Mouse (Mus musculus): ENCODE results near the gene Olfr1112. TPM values are rescaled to one million over a fixed set of nuclear protein-coding genes. Genes with fewer than 3 reads are reported as not detected.

The Olfr1112 gene
- not detected in 2 replicates for polyA plus RNA-seq (2012; rRNA removed; ENCODE audit: low replicate concordance)

DNA sequence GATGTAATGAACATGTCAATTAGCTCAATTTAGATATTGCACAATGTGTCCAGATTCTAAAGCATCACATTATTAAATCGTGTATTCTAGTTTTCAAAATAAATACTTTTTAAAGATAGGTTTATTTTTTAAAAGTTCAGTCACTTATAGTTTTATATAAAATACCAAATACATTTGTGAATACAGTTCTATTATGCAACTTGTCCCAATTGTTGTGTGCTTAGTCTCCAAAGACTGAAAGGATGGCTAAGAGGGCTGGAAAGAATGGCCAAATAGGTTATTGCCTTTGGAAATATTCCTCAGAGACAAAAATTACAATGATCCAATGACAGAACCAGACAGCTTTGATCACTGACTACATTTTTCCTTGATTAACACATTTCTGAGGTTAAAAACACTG is at the start of gene Olfr1112:
Olfr1112 (plus strand) TSS at position 301 of the 400 bp plus-strand sequence.

DNA sequence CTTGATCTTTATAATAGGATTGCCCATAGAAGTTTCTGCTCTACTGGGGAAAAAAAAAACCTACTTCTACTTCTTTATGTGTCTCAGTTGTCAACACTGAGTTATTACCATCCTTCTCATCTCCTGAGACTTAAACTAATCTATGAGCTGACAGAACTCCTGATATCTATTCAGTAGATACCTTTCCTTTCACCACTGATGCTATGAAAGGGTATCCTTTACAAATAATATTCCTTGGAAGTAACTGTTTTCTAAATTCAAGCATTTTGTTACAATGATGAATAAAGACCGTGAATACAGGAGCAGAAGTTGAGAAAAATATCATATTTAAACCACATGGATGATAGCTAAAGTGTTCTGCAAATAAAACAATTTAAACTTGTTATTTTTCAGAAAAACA is 47.4 kb upstream of the Olfr1112 start, which contains the start of gene Olfr1110:
Olfr1110 (minus strand) TSS at position 101 of the 400 bp plus-strand sequence.

DNA sequence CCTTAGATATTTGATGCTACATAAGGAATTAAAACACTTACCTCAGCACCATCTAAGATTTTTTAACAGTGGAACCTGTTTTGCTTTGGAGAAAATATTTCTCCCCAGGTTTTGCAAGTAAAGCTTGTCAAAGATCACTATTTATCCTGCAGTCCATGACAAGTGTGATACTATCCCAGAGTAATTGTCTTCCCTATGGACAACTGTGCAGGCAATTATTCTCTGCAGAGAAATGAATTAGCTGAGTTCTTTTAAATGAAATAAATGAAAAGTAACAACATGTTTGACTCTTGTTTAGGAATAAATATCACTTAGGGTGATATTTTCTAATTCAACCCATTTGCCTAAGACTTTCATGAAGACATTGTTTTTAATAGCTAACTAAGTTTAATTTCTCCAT is 35.1 kb upstream of the Olfr1112 start, which contains the start of gene Olfr1111:
Olfr1111 (minus strand) TSS at position 101 of the 400 bp plus-strand sequence.

DNA sequence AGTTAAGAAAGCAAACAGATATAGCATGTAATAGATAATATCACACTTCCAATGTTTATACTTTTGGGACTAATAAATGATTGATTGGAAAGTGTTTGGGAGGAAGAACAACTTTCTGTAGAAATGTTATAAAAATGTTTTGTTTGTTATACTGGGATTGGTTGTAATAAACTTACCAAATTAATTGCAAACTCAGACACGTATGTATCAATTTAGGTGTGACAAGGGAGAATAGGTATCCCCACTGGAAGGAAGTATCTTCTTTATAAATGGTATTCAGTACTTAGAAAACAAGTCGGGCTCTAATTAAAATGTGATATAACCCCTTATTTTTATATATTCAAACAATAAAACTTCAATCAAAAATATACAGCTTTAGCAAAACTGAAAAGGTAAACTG is 21.1 kb downstream of the Olfr1112 start, which contains the start of gene Olfr1113:
Olfr1113 (plus strand) TSS at position 301 of the 400 bp plus-strand sequence.

Other genes starting within 250 kb of the Olfr1112 start
- not detected in 2 replicates for gene Olfr1099, start 227.1 kb upstream of the Olfr1112 start, polyA plus RNA-seq (2012; rRNA removed; ENCODE audit: low replicate concordance)
- not detected in 2 replicates for gene Olfr1100, start 207.8 kb upstream of the Olfr1112 start, polyA plus RNA-seq (2012; rRNA removed; ENCODE audit: low replicate concordance)
- not detected in 2 replicates for gene Olfr1101, start 196.6 kb upstream of the Olfr1112 start, polyA plus RNA-seq (2012; rRNA removed; ENCODE audit: low replicate concordance)
- not detected in 2 replicates for gene Olfr1102, start 189.4 kb upstream of the Olfr1112 start, polyA plus RNA-seq (2012; rRNA removed; ENCODE audit: low replicate concordance)
- not detected in 2 replicates for gene Olfr1104, start 160.7 kb upstream of the Olfr1112 start, polyA plus RNA-seq (2012; rRNA removed; ENCODE audit: low replicate concordance)
- not detected in 2 replicates for gene Olfr1105, start 151.3 kb upstream of the Olfr1112 start, polyA plus RNA-seq (2012; rRNA removed; ENCODE audit: low replicate concordance)
- gene Olfr1106, start 135.5 kb upstream of the Olfr1112 start, polyA plus RNA-seq (2012; rRNA removed; ENCODE audit: low replicate concordance), result not detected in 2 replicates
- not detected in 2 replicates for gene Olfr1107, start 112.0 kb upstream of the Olfr1112 start, polyA plus RNA-seq (2012; rRNA removed; ENCODE audit: low replicate concordance)
- not detected in 2 replicates for gene Olfr1109, start 91.8 kb upstream of the Olfr1112 start, polyA plus RNA-seq (2012; rRNA removed; ENCODE audit: low replicate concordance)
- not detected in 2 replicates for gene Olfr259, start 73.2 kb upstream of the Olfr1112 start, polyA plus RNA-seq (2012; rRNA removed; ENCODE audit: low replicate concordance)
- not detected in 2 replicates for gene Olfr1110, start 47.5 kb upstream of the Olfr1112 start, polyA plus RNA-seq (2012; rRNA removed; ENCODE audit: low replicate concordance)
- gene Olfr1111, start 35.2 kb upstream of the Olfr1112 start, polyA plus RNA-seq (2012; rRNA removed; ENCODE audit: low replicate concordance), result not detected in 2 replicates
- gene Olfr1113, start 21.2 kb downstream of the Olfr1112 start, polyA plus RNA-seq (2012; rRNA removed; ENCODE audit: low replicate concordance), result not detected in 2 replicates
- not detected in 2 replicates for gene Olfr1115, start 60.2 kb downstream of the Olfr1112 start, polyA plus RNA-seq (2012; rRNA removed; ENCODE audit: low replicate concordance)
- not detected in 2 replicates for gene Olfr1116, start 79.7 kb downstream of the Olfr1112 start, polyA plus RNA-seq (2012; rRNA removed; ENCODE audit: low replicate concordance)
- gene Olfr1118, start 119.8 kb downstream of the Olfr1112 start, polyA plus RNA-seq (2012; rRNA removed; ENCODE audit: low replicate concordance), result not detected in 2 replicates
- not detected in 2 replicates for gene Olfr1120, start 167.0 kb downstream of the Olfr1112 start, polyA plus RNA-seq (2012; rRNA removed; ENCODE audit: low replicate concordance)
- gene Olfr1121, start 182.1 kb downstream of the Olfr1112 start, polyA plus RNA-seq (2012; rRNA removed; ENCODE audit: low replicate concordance), result not detected in 2 replicates
- not detected in 2 replicates for gene Olfr1122, start 198.1 kb downstream of the Olfr1112 start, polyA plus RNA-seq (2012; rRNA removed; ENCODE audit: low replicate concordance)
- not detected in 2 replicates for gene Olfr1123, start 228.8 kb downstream of the Olfr1112 start, polyA plus RNA-seq (2012; rRNA removed; ENCODE audit: low replicate concordance)
- not detected in 2 replicates for gene Olfr1124, start 242.5 kb downstream of the Olfr1112 start, polyA plus RNA-seq (2012; rRNA removed; ENCODE audit: low replicate concordance)